Mouse (Mus musculus) limb, embryonic 15.5 days (tissue): ENCODE results near the gene Hs1bp3. TPM values are rescaled to one million over a fixed set of nuclear protein-coding genes. Genes with fewer than 3 reads are reported as not detected.
A peak's percentile ranks its signal among the peaks of the same experiment; 100 is the strongest.

Experiments
- ATAC-seq: fragments of 200-750 bp; cut with Nextera tagmentation; 2 replicates; pipeline ENCODE4 v1.8.0; 2017; ENCODE audit warnings: low read depth, moderate TSS enrichment; ENCODE audit not compliant: insufficient number of reproducible peaks, low FRiP score, low TSS enrichment
- H3K27ac ChIP-seq: fragments of 300-500 bp; sonication (generic); 2 replicates; pipeline ENCODE4 v1.5.1; 2015; ENCODE audit warnings: moderate library complexity, mild to moderate bottlenecking, inconsistent platforms
- H3K27me3 ChIP-seq: fragments of 300-500 bp; sonication (generic); 2 replicates; pipeline ENCODE4 v1.6.1; 2015; ENCODE audit warnings: inconsistent platforms
- H3K36me3 ChIP-seq: fragments of 300-500 bp; sonication (generic); 2 replicates; pipeline ENCODE4 v1.6.1; 2015; ENCODE audit warnings: inconsistent platforms
- H3K4me1 ChIP-seq: fragments of 300-500 bp; sonication (generic); 2 replicates; pipeline ENCODE4 v1.6.1; 2015; ENCODE audit warnings: inconsistent platforms
- H3K4me2 ChIP-seq: fragments of 300-500 bp; sonication (generic); 2 replicates; pipeline ENCODE4 v1.6.1; 2015; ENCODE audit warnings: mild to moderate bottlenecking, inconsistent platforms
- H3K4me3 ChIP-seq: fragments of 300-500 bp; sonication (generic); 2 replicates; pipeline ENCODE4 v1.5.1; 2015; ENCODE audit warnings: mild to moderate bottlenecking, inconsistent platforms
- H3K9ac ChIP-seq: fragments of 300-500 bp; sonication (generic); 2 replicates; pipeline ENCODE4 v1.6.1; 2015; ENCODE audit warnings: inconsistent platforms
- H3K9me3 ChIP-seq: fragments of 300-500 bp; sonication (generic); 2 replicates; pipeline ENCODE4 v1.6.1; 2016; ENCODE audit warnings: inconsistent platforms
- WGBS: fragments of 180-500 bp; shearing (Covaris S2); methylation state at CpG from one replicate; pipeline ENCODE4 v1.1.7; 2015; 5-methylcytosine and 5-hydroxymethylcytosine counted together
- polyA plus RNA-seq: library from polyadenylated mRNA; unstranded; fragments of >200 nt; fragmentation: Nextera tagmentation; extraction: Ambion mirVana; gene quantifications from 2 replicates; pipeline ENCODE4 v1.2.1, GENCODE M21; 2015

The Hs1bp3 gene
- polyA plus RNA-seq, 1 experiment from 2014 or later = 16.8 TPM

DNA sequence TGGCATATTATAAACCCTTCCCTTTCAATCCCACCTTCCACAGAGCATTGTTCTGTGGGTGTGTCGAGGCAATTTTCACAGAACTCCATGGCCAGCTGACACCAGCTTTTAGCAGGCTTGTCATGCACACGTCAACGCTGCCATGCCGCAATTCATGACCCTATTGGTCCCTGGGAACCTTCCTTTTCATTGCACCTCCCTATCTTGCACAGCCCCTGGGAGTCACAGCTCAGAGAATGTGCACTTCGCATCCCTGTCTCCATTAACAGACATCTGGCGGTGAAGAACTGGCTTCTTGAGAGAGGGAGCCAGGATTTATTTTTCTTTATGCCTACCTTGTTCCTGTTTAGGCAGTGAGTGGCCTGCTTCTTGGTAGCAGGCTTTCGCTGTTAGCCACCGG is 25.7 kb downstream of the Hs1bp3 start:
- Histone ChIP-seq H3K9me3 (no peaks in the 10 kb centered on the region), H3K27ac (no peak overlapping the region), H3K27me3 (no peaks in the 10 kb centered on the region), H3K4me2 (no peak overlapping the region), H3K4me1 (peaks cover 10% of the 10 kb centered on the region), H3K4me3 (no peak overlapping the region), H3K9ac (no peak overlapping the region), H3K36me3 (peaks cover 62% of the 10 kb centered on the region)
- 88% methylated on average over 8 of the region's 8 CpGs for WGBS
- ATAC-seq = no peak

DNA sequence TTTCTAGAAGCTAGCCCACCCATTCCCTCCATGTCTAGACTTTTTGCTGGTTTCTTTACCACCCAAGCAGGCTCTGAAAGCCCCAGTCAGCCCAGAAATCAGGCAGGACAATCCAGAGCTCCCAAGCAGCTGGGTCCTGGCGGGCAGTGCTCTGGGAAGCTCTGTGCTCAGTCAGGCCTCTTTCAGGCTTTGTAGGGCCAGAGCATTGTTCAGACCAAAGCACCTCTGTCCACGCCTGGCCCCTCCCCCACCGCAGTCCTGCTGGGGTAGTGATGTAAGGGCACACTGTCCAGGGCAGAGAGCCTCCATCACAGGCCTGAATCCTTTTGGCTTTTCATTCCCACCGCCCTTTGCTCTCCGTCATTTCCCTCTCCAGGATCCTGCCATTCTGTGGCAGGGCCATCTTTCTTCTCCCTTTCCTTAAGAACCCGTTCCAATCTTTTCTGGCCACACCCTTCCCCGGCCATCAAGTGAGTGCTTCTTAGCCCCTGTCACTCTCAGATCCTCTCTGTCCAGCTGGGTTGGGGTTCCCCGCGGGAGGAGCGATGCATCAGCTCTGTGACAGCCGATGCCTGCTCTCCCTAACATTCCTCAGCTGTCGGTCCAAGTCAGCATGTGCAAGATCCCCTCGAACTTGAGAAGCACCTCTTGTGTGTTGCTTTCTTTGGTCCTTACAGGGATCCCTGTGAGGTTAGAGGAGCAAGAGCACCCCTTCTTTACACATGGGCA is 26.5 kb downstream of the Hs1bp3 start:
- Histone ChIP-seq H3K27ac (no peak overlapping the region), H3K4me1 (peaks cover 13% of the 10 kb centered on the region), H3K4me3 (no peak overlapping the region), H3K36me3 (peaks cover 62% of the 10 kb centered on the region), H3K9me3 (no peaks in the 10 kb centered on the region), H3K4me2 (no peak overlapping the region), H3K27me3 (no peaks in the 10 kb centered on the region), H3K9ac (no peak overlapping the region)
- WGBS = 64% methylated on average over 13 of the region's 13 CpGs
- ATAC-seq = no peak

DNA sequence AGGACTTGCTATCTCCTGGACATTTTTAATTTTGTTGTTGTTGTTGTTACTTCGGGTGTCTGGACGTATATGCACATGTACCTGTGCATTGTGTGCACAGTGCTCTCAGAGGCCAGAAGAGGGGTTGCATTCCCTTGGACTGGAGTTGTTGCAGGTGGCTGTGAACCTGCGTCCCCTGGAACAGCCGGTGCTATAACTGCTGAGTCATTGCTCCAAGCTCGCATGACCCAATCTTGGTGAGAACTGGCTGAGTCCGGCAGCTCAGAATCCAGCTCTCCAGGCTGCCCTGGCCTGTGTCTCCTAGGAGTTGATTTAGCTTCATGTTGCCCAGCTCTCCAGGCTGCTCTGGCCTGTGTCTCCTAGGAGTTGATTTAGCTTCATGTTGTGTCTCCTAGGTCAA is 27.8 kb downstream of the Hs1bp3 start:
- WGBS = 84% methylated on average over 6 of the region's 6 CpGs
- H3K9me3 ChIP-seq = no peaks in the 10 kb centered on the region
- ATAC-seq = no peak
- peaks cover 53% of the 10 kb centered on the region for H3K36me3 ChIP-seq
- no peak overlapping the region for H3K27ac ChIP-seq
- H3K4me3 ChIP-seq = no peak overlapping the region
- no peaks in the 10 kb centered on the region for H3K27me3 ChIP-seq
- H3K4me1 ChIP-seq = peaks cover 18% of the 10 kb centered on the region
- no peak overlapping the region for H3K9ac ChIP-seq
- H3K4me2 ChIP-seq = no peak overlapping the region

DNA sequence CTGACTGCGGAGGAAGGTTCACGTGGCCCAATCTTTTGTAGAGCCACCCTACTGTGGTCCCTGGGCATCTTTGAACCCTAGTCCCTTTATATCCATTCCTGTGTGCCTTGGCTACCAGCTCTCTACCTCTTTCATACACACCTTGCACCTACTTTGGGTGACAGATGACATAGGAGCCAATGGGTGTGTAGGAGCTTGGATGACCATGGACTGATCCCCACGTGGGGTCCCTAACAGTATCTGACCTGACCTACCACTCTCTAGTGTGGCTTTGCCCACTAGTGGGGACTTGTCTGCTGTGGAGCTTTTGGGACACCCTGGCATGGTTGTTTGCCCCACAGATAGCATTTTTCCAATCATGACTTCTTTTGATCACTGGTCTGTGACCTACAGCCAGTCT is 30.1 kb downstream of the Hs1bp3 start:
- ATAC-seq = no peak
- WGBS = 89% methylated on average over 3 of the region's 3 CpGs
- no peak overlapping the region for H3K9ac ChIP-seq
- no peak overlapping the region for H3K4me3 ChIP-seq
- no peak overlapping the region for H3K4me2 ChIP-seq
- no peak overlapping the region for H3K27ac ChIP-seq
- H3K4me1 ChIP-seq = peaks cover 11% of the 10 kb centered on the region; the same call in 1 of the 2 replicates
- H3K36me3 ChIP-seq = peaks cover 32% of the 10 kb centered on the region; the same call in 1 of the 2 replicates
- no peaks in the 10 kb centered on the region for H3K9me3 ChIP-seq
- H3K27me3 ChIP-seq = no peaks in the 10 kb centered on the region

DNA sequence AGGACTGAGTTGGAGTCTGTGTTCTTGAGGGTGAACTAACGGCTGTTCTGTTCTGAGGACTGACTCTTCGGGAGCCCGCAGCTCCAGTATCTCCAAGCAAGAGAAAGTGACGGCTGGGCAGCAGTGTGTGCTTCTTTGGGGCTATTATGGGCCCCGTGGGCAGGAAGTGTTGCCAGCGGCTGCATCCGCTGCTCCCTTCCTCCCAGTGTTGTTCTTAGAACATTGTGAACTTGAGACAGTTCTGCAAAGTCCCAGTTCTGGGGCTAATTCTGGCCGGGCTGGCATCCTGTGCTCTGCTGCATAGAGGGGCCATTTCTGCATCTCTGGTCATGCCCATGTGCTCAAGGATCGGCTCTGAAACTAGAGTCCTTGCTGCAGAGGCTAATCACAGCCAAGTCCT is 31.7 kb downstream of the Hs1bp3 start:
- peaks cover 15% of the 10 kb centered on the region for H3K4me1 ChIP-seq
- H3K4me3 ChIP-seq = no peak overlapping the region
- H3K27ac ChIP-seq = peak overlapping the region; percentile 29; the same call in 1 of the 2 replicates
- WGBS = 54% methylated on average over 9 of the region's 9 CpGs
- 0 out of 2 replicates have a peak, but pooled peaks have one; percentile 12 for ATAC-seq
- no peak overlapping the region for H3K9ac ChIP-seq
- H3K9me3 ChIP-seq = no peaks in the 10 kb centered on the region
- H3K4me2 ChIP-seq = 0 out of 2 replicates have a peak overlapping the region, but pooled peaks have one; percentile 6
- peaks cover 18% of the 10 kb centered on the region; the same call in 1 of the 2 replicates for H3K36me3 ChIP-seq
- no peaks in the 10 kb centered on the region for H3K27me3 ChIP-seq

DNA sequence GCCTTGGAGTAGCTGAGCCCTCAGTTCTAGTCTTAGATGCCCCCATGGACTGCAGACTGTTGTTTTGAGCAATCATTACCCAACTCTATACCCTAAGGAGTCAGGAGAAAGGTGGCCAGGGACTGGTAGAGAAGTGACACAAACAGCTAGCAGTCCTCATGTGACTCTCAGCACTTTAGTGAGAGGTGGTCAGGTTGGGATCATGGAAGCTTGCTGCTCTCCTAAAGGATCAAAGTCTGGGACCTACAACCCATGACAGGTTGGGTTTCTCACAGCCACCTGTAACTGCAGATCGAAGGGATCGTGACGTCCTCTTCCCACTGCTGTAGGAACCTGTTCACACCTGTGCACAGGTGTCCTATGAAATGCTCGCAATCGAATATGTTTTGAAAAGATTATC is 32.3 kb downstream of the Hs1bp3 start:
- Histone ChIP-seq H3K4me2 (0 out of 2 replicates have a peak overlapping the region, but pooled peaks have one; percentile 6), H3K9ac (no peak overlapping the region), H3K27ac (peak overlapping the region; percentile 29; the same call in 1 of the 2 replicates), H3K9me3 (no peaks in the 10 kb centered on the region), H3K4me1 (peaks cover 16% of the 10 kb centered on the region), H3K4me3 (no peak overlapping the region), H3K36me3 (peaks cover 18% of the 10 kb centered on the region; the same call in 1 of the 2 replicates), H3K27me3 (no peaks in the 10 kb centered on the region)
- 96% methylated on average over 5 of the region's 5 CpGs for WGBS
- no peak for ATAC-seq

DNA sequence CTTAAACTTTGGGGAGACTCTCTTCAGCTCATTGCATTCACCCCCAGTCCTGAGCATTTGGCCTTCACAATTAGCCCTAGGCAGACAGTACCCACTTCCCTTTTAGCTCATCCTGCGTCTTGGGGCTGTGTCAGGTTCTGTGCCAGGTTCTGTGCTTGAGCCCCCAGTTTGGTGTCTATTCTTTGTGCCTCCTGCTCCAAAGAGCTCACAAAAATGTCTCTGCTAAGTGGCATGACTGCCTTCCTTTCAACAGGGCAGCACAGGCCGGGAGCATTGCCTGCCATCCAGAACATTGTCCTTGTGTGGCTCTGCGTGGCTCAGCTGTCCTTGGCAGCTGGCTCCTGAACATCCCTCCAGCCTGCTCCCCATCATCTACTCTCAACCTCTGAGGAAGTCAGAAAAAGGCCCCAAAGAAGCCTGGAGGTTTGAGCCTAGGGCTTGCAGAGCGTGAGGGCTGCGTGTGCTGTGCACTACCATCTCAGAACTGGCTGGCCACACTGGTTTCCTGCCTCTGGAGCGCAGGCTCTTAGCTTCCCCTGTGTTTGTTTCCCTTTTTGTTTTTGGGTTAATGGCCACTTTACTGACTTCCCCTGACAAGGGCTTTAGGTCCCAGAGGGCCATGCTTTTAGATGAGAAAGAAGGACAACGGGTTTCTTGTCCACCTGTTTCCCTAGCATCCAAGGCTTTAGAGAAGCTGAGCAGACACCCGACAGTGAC is 34.7 kb downstream of the Hs1bp3 start:
- Histone ChIP-seq H3K4me1 (peaks cover 16% of the 10 kb centered on the region), H3K27me3 (no peaks in the 10 kb centered on the region), H3K4me3 (no peak overlapping the region), H3K36me3 (no peaks in the 10 kb centered on the region; the same call in 1 of the 2 replicates), H3K9ac (no peak overlapping the region), H3K4me2 (no peak overlapping the region), H3K27ac (no peak overlapping the region), H3K9me3 (no peaks in the 10 kb centered on the region)
- ATAC-seq = no peak
- 81% methylated on average over 8 of the region's 8 CpGs for WGBS

DNA sequence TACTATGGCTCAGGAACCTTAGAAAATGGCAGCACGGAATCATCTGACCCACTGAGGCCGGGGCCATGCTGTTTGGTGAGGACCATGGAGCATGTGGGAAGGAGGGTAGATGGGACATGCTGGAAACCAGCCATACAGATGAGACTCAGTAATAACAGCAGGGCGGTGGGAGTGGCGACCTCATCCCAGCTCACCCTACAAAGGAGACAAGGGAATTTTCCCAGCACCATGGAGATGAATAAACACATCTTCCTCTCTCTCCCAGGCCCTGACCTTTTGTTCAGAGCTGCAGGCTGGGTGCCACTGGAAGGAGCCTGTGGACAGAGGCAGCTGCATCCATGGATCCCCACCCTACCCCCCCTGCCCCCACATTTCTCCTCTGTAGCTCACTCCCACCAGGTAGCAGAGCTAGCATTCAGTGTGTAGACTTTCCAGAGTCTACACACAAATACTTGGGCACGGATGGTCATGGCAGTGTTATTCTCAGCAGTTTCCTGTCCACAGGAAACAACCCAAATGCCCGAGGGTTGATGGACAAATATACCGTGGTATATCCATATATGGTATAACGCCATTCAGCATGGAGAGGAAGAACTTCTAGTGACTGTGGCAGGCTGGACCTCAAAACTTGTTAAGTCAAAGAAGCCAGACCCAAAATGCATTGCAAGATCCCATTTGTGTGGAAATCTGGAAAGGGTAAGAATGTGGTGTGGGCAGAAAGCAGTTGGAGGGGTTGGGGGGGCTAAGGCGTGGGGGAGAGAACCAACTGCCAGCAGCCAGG is 35.7 kb downstream of the Hs1bp3 start:
- ATAC-seq = no peak
- peak overlapping the region; percentile 40 for H3K27ac ChIP-seq
- no peaks in the 10 kb centered on the region for H3K9me3 ChIP-seq
- no peak overlapping the region for H3K9ac ChIP-seq
- WGBS = 74% methylated on average over 9 of the region's 9 CpGs
- H3K4me1 ChIP-seq = peaks cover 20% of the 10 kb centered on the region
- H3K4me2 ChIP-seq = no peak overlapping the region
- H3K36me3 ChIP-seq = no peaks in the 10 kb centered on the region
- H3K27me3 ChIP-seq = no peaks in the 10 kb centered on the region
- no peak overlapping the region for H3K4me3 ChIP-seq

DNA sequence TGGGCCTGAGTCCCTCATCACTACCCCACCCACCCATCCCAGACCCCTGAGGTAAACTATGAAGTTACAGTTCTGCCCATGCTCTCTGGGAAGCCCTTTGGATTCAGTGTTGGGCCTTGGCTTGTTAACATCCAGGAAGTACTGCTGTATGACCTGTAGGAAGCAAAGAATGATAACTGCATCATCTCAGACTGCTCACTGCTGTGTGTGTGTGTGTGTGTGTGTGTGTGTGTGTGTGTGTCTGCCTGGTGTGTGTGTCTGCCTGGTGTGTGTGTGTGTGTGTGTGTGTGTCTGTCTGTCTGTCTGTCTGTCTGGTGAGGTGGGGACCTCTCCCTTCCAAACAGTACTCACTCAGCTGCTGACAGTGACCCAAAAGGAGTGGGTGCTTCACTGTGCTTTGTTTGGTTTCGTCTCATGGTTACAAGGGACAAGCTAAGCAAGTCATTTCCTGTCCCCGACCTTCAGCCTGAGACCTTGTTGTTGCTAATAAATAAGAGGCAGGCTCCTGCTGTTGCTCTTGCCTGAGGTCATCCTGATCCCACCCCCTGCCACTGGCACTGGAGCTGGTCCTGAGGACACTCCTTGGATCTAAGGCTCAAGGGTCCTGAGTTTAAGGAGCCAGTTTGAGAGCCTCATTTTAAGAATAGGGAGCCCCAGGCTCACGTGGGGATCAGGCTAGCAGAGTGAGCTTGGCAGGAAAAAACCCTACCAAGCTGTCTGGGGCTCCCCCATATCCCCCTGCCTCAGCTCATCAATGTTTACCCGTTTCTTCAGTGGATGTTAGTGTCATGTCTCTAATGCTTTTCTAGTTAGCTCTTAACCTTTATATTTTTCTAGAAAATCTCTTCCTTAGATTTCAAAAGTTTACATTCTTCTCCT is 38.0 kb downstream of the Hs1bp3 start:
- H3K9me3 ChIP-seq = no peaks in the 10 kb centered on the region
- no peaks in the 10 kb centered on the region for H3K36me3 ChIP-seq
- ATAC-seq = no peak
- H3K4me1 ChIP-seq = peaks cover 13% of the 10 kb centered on the region; the same call in 1 of the 2 replicates
- H3K4me2 ChIP-seq = no peak overlapping the region
- H3K27ac ChIP-seq = no peak overlapping the region
- H3K4me3 ChIP-seq = no peak overlapping the region
- H3K27me3 ChIP-seq = no peaks in the 10 kb centered on the region
- WGBS = 24% methylated on average over 4 of the region's 4 CpGs
- H3K9ac ChIP-seq = no peak overlapping the region

DNA sequence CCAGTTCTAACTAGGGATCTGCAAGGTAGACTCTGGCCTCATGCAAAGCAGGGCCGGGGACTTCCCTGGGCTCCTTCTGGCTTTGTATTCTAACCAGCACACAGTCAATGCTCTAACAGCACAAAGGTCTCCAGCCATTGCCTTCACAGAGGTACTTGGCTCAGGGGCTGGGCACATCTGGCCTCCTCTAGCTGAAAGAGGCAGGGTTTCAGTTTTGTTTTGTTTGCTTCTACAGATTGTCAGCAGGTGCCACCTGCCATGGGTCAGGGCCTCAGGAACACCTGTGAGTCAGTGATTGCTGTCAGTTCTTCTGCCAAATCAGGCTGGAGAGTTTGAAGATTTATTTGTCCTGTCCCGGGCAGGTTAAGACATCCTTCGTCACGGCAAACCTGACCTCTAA is 39.8 kb downstream of the Hs1bp3 start:
- H3K4me1 ChIP-seq = peaks cover 25% of the 10 kb centered on the region
- ATAC-seq = no peak
- no peak overlapping the region for H3K9ac ChIP-seq
- WGBS = 71% methylated on average over 4 of the region's 4 CpGs
- H3K4me2 ChIP-seq = no peak overlapping the region
- no peak overlapping the region for H3K27ac ChIP-seq
- H3K4me3 ChIP-seq = no peak overlapping the region
- H3K27me3 ChIP-seq = no peaks in the 10 kb centered on the region
- H3K36me3 ChIP-seq = no peaks in the 10 kb centered on the region
- H3K9me3 ChIP-seq = no peaks in the 10 kb centered on the region

DNA sequence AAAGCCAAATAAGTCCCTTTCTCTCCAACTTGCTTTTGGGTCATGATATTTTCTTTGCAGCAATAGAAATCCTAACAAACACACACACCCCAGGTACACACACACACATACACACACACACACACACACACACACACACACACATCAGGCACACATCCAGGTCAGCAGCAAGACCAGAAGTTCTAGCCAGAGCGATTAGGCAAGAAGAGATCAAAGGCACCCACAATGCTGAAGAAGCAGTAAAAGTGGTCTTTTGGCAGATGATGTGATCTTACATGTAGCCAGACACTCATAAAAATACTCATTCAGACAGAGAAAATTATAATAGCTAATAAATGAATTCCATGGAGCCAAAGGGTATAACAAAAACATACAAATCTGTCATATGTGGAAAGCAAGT is 41.0 kb downstream of the Hs1bp3 start:
- ATAC-seq = no peak
- H3K4me2 ChIP-seq = no peak overlapping the region
- 37% methylated on average over 1 of the region's 1 CpGs for WGBS
- no peaks in the 10 kb centered on the region for H3K36me3 ChIP-seq
- peaks cover 31% of the 10 kb centered on the region for H3K4me1 ChIP-seq
- H3K27ac ChIP-seq = no peak overlapping the region
- no peaks in the 10 kb centered on the region for H3K27me3 ChIP-seq
- H3K9ac ChIP-seq = no peak overlapping the region
- H3K9me3 ChIP-seq = no peaks in the 10 kb centered on the region
- H3K4me3 ChIP-seq = no peak overlapping the region
